Mouse (Mus musculus): ENCODE measurements around the gene Acp2. TPM values are rescaled to one million over a fixed set of nuclear protein-coding genes. Genes with fewer than 3 reads are reported as not detected.

The Acp2 gene
- total and polyA plus RNA-seq, 2 experiments = 23.9 to 45.0 TPM

GRCm38 (mm10) chr2:91176234-91176633, 26.5 kb upstream of the Acp2 start:
- no peak overlapping the region for H3K9ac ChIP-seq (ENCODE audit: low read depth, low read length)
- no peak overlapping the region for H3K27ac ChIP-seq (replicated peaks; ENCODE audit: insufficient read depth, low read depth, low read length)
- TF ChIP-seq POLR2A (IDR thresholded peaks at IDR 0.05; ENCODE audit: extremely low read depth, insufficient read depth, low read length) = no peak
- no peak for TF ChIP-seq CTCF (IDR thresholded peaks at IDR 0.05; ENCODE audit: low read depth, low read length)
- WGBS = 88% methylated on average over 6 of the region's 6 CpGs
- H3K4me1 ChIP-seq (ENCODE audit: control insufficient read depth, insufficient read depth, low read length) = no peaks in the 10 kb centered on the region
- no peaks in the 10 kb centered on the region for H3K79me2 ChIP-seq (ENCODE audit: control insufficient read depth, insufficient read depth, low read length)
- no peak overlapping the region for H3K4me3 ChIP-seq (ENCODE audit: insufficient read depth, low read depth, low read length)
- H3K36me3 ChIP-seq (ENCODE audit: control insufficient read depth, insufficient read depth, low read length) = peaks cover 22% of the 10 kb centered on the region
- no peak for DNase-seq (ENCODE audit: extremely low read depth, low read depth, low spot score)
- no peaks in the 10 kb centered on the region for H3K27me3 ChIP-seq (ENCODE audit: control insufficient read depth, insufficient read depth, low read length)

- Histone ChIP-seq H3K27ac (replicated peaks; ENCODE audit: insufficient read depth, low read depth, low read length) (no peak overlapping the region), H3K27me3 (ENCODE audit: control insufficient read depth, insufficient read depth, low read length) (no peaks in the 10 kb centered on the region), H3K36me3 (ENCODE audit: control insufficient read depth, insufficient read depth, low read length) (peaks cover 8% of the 10 kb centered on the region; the same call in 1 of the 2 replicates), H3K79me2 (ENCODE audit: control insufficient read depth, insufficient read depth, low read length) (no peaks in the 10 kb centered on the region), H3K4me3 (ENCODE audit: insufficient read depth, low read depth, low read length) (no peak overlapping the region), H3K9ac (ENCODE audit: low read depth, low read length) (no peak overlapping the region), H3K4me1 (ENCODE audit: control insufficient read depth, insufficient read depth, low read length) (peaks cover 4% of the 10 kb centered on the region; the same call in 1 of the 2 replicates)
- WGBS = 75% methylated on average over 4 of the region's 4 CpGs
- DNase-seq (ENCODE audit: extremely low read depth, low read depth, low spot score) = no peak
- TF ChIP-seq CTCF (IDR thresholded peaks at IDR 0.05; ENCODE audit: low read depth, low read length) (no peak), POLR2A (IDR thresholded peaks at IDR 0.05; ENCODE audit: extremely low read depth, insufficient read depth, low read length) (no peak)
These were observed 22.9 kb upstream of the Acp2 start for GRCm38 (mm10) chr2:91179825-91180224.

- peaks cover 7% of the 10 kb centered on the region; the same call in 1 of the 2 replicates for H3K36me3 ChIP-seq (ENCODE audit: control insufficient read depth, insufficient read depth, low read length)
- no peak overlapping the region for H3K9ac ChIP-seq (ENCODE audit: low read depth, low read length)
- TF ChIP-seq CTCF (IDR thresholded peaks at IDR 0.05; ENCODE audit: low read depth, low read length) (no peak), POLR2A (IDR thresholded peaks at IDR 0.05; ENCODE audit: extremely low read depth, insufficient read depth, low read length) (no peak)
- WGBS = 78% methylated on average over 5 of the region's 5 CpGs
- H3K4me3 ChIP-seq (ENCODE audit: insufficient read depth, low read depth, low read length) = no peak overlapping the region
- DNase-seq (ENCODE audit: extremely low read depth, low read depth, low spot score) = no peak
- no peaks in the 10 kb centered on the region for H3K79me2 ChIP-seq (ENCODE audit: control insufficient read depth, insufficient read depth, low read length)
- no peak overlapping the region for H3K27ac ChIP-seq (replicated peaks; ENCODE audit: insufficient read depth, low read depth, low read length)
- no peaks in the 10 kb centered on the region for H3K27me3 ChIP-seq (ENCODE audit: control insufficient read depth, insufficient read depth, low read length)
- peaks cover 4% of the 10 kb centered on the region; the same call in 1 of the 2 replicates for H3K4me1 ChIP-seq (ENCODE audit: control insufficient read depth, insufficient read depth, low read length)
These were observed 22.0 kb upstream of the Acp2 start for GRCm38 (mm10) chr2:91180706-91181105.

- WGBS = 37% methylated on average over 8 of the region's 8 CpGs
- TF ChIP-seq POLR2A (IDR thresholded peaks at IDR 0.05; ENCODE audit: extremely low read depth, insufficient read depth, low read length) (no peak), CTCF (IDR thresholded peaks at IDR 0.05; ENCODE audit: low read depth, low read length) (no peak)
- no peaks in the 10 kb centered on the region for H3K79me2 ChIP-seq (ENCODE audit: control insufficient read depth, insufficient read depth, low read length)
- peak overlapping the region; percentile 67 for H3K4me3 ChIP-seq (ENCODE audit: insufficient read depth, low read depth, low read length)
- H3K36me3 ChIP-seq (ENCODE audit: control insufficient read depth, insufficient read depth, low read length) = peaks cover 9% of the 10 kb centered on the region; the same call in 1 of the 2 replicates
- H3K9ac ChIP-seq (ENCODE audit: low read depth, low read length) = peak overlapping the region; percentile 32
- DNase-seq (ENCODE audit: extremely low read depth, low read depth, low spot score) = peak; percentile 29
- no peaks in the 10 kb centered on the region for H3K27me3 ChIP-seq (ENCODE audit: control insufficient read depth, insufficient read depth, low read length)
- no peak overlapping the region for H3K27ac ChIP-seq (replicated peaks; ENCODE audit: insufficient read depth, low read depth, low read length)
- peaks cover 4% of the 10 kb centered on the region; the same call in 1 of the 2 replicates for H3K4me1 ChIP-seq (ENCODE audit: control insufficient read depth, insufficient read depth, low read length)
These were observed 20.7 kb upstream of the Acp2 start for GRCm38 (mm10) chr2:91182016-91182404.

- Histone ChIP-seq H3K36me3 (ENCODE audit: control insufficient read depth, insufficient read depth, low read length) (peaks cover 14% of the 10 kb centered on the region; the same call in 1 of the 2 replicates), H3K4me1 (ENCODE audit: control insufficient read depth, insufficient read depth, low read length) (peaks cover 4% of the 10 kb centered on the region; the same call in 1 of the 2 replicates), H3K9ac (ENCODE audit: low read depth, low read length) (peak overlapping the region; percentile 77), H3K79me2 (ENCODE audit: control insufficient read depth, insufficient read depth, low read length) (no peaks in the 10 kb centered on the region), H3K4me3 (ENCODE audit: insufficient read depth, low read depth, low read length) (peak overlapping the region; percentile 67), H3K27ac (replicated peaks; ENCODE audit: insufficient read depth, low read depth, low read length) (peak overlapping the region; percentile 6; the same call in 1 of the 2 replicates), H3K27me3 (ENCODE audit: control insufficient read depth, insufficient read depth, low read length) (no peaks in the 10 kb centered on the region)
- WGBS = 1% methylated on average over 79 of the region's 81 CpGs
- TF ChIP-seq CTCF (IDR thresholded peaks at IDR 0.05; ENCODE audit: low read depth, low read length) (no peak), POLR2A (IDR thresholded peaks at IDR 0.05; ENCODE audit: extremely low read depth, insufficient read depth, low read length) (0 out of 2 replicates have a peak, but pooled peaks have one; percentile 21)
- no peak for DNase-seq (ENCODE audit: extremely low read depth, low read depth, low spot score)
These were observed 20.1 kb upstream of the Acp2 start for GRCm38 (mm10) chr2:91182405-91183147.

GRCm38 (mm10) chr2:91183148-91183513, 19.6 kb upstream of the Acp2 start:
- Histone ChIP-seq H3K79me2 (ENCODE audit: control insufficient read depth, insufficient read depth, low read length) (no peaks in the 10 kb centered on the region), H3K27ac (replicated peaks; ENCODE audit: insufficient read depth, low read depth, low read length) (0 out of 2 replicates have a peak overlapping the region, but pooled peaks have one; percentile 6), H3K9ac (ENCODE audit: low read depth, low read length) (peak overlapping the region; percentile 77), H3K27me3 (ENCODE audit: control insufficient read depth, insufficient read depth, low read length) (no peaks in the 10 kb centered on the region), H3K4me1 (ENCODE audit: control insufficient read depth, insufficient read depth, low read length) (peaks cover 4% of the 10 kb centered on the region; the same call in 1 of the 2 replicates), H3K4me3 (ENCODE audit: insufficient read depth, low read depth, low read length) (peak overlapping the region; percentile 67), H3K36me3 (ENCODE audit: control insufficient read depth, insufficient read depth, low read length) (peaks cover 14% of the 10 kb centered on the region; the same call in 1 of the 2 replicates)
- TF ChIP-seq POLR2A (IDR thresholded peaks at IDR 0.05; ENCODE audit: extremely low read depth, insufficient read depth, low read length) (0 out of 2 replicates have a peak, but pooled peaks have one; percentile 0), CTCF (IDR thresholded peaks at IDR 0.05; ENCODE audit: low read depth, low read length) (no peak)
- DNase-seq (ENCODE audit: extremely low read depth, low read depth, low spot score) = peak; percentile 92
- WGBS = 0% methylated on average over 9 of the region's 9 CpGs
